Mouse (Mus musculus) gastrocnemius, postnatal 10 days (tissue): ENCODE results near the gene Camkmt. TPM values are rescaled to one million over a fixed set of nuclear protein-coding genes. Genes with fewer than 3 reads are reported as not detected.

Experiments used
- DNase-seq: peaks from one replicate; pipeline ENCODE4 v3.0.0; 2021; ENCODE audit warnings: mixed read lengths
- total RNA-seq, 2 experiments: library from RNA; stranded (reverse); gene quantifications; 2 replicates each; pipeline ENCODE4 v1.2.3; 2021

The Camkmt gene
- total RNA-seq, 2 experiments from 2014 or later: 1.6 to 2.8 TPM

DNA sequence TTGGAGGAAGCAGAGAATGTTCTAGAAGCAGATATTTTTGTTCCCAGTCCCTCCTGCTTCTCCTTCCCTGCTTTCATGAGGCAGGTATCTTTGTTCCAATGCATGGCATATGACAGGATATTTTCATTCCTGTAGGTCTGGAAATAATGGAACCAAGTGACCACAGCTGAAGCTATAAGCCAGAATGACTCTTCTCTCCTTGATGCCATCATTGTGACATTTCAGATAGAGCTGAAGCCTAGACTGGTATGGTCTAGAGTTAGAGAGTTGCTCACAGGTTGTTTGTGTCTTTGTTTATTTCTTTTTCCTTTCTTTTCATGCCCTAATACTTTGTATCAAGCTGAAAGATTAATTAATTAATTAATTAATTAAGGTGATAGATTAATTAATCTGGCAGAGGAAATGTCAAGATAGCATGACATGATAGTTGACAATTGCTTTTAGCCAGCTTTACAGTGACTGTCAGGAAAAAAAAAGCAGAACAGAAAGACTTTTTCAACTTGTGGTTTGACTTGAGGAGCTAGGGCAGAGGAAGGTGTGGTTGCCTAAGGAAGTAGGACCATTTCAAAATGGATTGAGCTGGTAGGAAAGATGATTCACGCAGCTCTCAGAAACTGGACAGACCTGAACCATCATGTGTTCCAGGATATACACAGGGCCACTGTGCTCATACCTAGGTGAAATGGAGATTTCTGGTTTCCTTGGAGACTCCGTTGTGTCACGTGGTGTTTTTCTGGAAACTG lies 404.8 kb downstream of the Camkmt start:
- no peak for DNase-seq

DNA sequence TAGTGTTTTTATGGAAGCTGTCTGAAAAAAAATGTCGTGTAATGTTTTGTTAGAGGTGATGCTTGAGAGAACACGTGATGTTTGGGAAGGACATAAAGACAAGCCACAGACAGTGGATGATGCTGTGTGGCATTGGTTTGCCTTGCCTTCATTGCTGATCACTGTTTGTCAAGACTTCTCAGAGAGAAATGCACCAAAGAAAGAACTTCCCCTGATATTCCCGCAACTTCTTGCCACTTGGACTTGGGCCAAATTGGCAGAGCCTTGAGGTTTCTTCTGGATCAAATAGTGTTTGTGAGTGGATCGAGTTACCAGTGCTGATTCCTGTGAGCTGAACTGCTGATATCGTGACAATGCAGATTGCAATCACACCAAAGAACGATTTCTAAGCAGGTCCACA lies 405.5 kb downstream of the Camkmt start:
- no peak for DNase-seq

- no peak for DNase-seq
These were observed 414.5 kb downstream of the Camkmt start for GRCm38 (mm10) chr17:85504888-85505287.

- DNase-seq: no peak
These were observed 416.1 kb downstream of the Camkmt start for GRCm38 (mm10) chr17:85506206-85507088.

DNA sequence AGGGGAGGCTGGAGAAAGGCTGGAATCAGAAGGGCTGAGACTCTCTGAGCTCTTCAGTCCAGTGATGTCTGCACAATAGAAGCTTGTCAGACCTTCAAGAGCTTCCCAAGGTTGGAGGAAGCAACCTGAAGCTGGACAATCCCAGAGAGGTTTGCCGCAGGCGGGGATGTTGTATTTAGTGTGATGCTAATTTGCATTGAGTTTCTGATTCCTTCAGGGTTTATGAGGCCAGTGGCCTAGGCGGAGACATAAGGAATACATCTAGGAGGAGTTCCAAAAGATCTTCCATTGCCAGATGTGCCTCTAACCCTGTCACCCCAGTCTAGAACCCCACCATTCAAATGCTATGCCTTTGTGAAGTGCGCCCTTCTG lies 416.7 kb downstream of the Camkmt start:
- DNase-seq: no peak

Other genes starting within 250 kb of the Camkmt start
- 100 to 1,000 TPM; 139 to 151 TPM for gene Ppm1b, start 133.8 kb upstream of the Camkmt start, total RNA-seq
- gene Slc3a1, start 62.2 kb upstream of the Camkmt start, total RNA-seq: under 1 TPM; 0.14 to 0.18 TPM
- 100 to 1,000 TPM; 141 to 144 TPM for gene Prepl, start 311 bp upstream of the Camkmt start, total RNA-seq